Mouse (Mus musculus): ENCODE measurements at regions not wholly inside any gene's neighbourhood (a gene's known extent, or its start where the extent isn't known, plus 50 kb on each side); places are given as distances from the start of the nearest gene placed in this dataset.

DNA sequence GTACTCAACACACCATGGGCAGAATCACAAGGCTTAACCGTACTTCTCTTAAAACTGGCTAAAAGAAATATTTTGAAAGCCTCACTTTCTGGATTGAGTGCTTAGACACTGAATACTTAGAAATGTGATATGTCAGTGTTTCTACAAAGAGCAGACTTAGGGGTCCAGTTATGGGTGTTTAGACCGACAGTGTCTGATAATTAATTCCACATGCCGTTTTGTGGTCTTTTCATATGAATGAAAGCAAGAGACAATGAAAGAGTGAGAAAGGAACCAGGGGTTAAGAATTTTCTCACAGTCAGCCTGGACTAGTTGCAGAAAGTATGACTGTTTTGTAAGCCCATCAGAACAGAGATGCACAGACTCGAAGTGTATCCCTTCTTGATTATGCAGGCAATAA is 324.8 kb upstream of the Intu start:
- Histone ChIP-seq H3K27ac (ENCODE audit: insufficient read depth, low read length) (no peak overlapping the region), H3K36me3 (ENCODE audit: control insufficient read depth, insufficient read depth, low read length) (no peaks in the 10 kb centered on the region), H3K27me3 (ENCODE audit: control insufficient read depth, insufficient read depth, low read length) (no peaks in the 10 kb centered on the region), H3K4me1 (ENCODE audit: control insufficient read depth, insufficient read depth, insufficient read length) (no peaks in the 10 kb centered on the region), H3K4me3 (ENCODE audit: extremely low read depth, insufficient read depth, insufficient read length) (no peak overlapping the region)
- WGBS: 91% methylated on average over 4 of the region's 4 CpGs
- no peak for DNase-seq (ENCODE audit: low read depth in 1 of 2, low spot score in 2 of 2)
- TF ChIP-seq CTCF (IDR thresholded peaks at IDR 0.05; ENCODE audit: extremely low read depth, insufficient read depth, insufficient read length, insufficient replicate concordance) (no peak), POLR2A (IDR thresholded peaks at IDR 0.05; ENCODE audit: low read depth, low read length) (no peak)

DNA sequence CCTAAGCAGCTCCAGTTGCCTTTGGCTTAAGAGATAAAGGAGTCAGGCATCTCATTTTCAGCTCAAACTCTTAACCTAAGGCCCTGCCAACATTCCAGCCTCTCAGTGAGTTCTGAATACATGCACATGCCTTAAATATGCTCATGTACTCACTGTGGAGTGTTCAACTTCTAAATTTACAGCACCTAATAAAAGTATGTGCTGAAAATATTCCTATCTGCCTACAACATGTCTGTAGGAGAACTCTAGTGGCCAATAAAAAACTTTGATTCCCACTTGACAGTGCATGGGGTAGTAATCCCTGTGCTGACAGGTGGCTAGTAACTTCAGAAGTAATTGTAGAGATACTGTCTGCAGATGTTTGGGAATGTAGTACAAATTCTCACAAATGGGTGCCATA is 319.3 kb upstream of the Intu start:
- TF ChIP-seq POLR2A (IDR thresholded peaks at IDR 0.05; ENCODE audit: low read depth, low read length): no peak
- TF ChIP-seq CTCF (IDR thresholded peaks at IDR 0.05; ENCODE audit: extremely low read depth, insufficient read depth, insufficient read length, insufficient replicate concordance): no peak
- H3K27me3 ChIP-seq (ENCODE audit: control insufficient read depth, insufficient read depth, low read length): no peaks in the 10 kb centered on the region
- no peak overlapping the region for H3K27ac ChIP-seq (ENCODE audit: insufficient read depth, low read length)
- no peak overlapping the region for H3K4me3 ChIP-seq (ENCODE audit: extremely low read depth, insufficient read depth, insufficient read length)
- H3K36me3 ChIP-seq (ENCODE audit: control insufficient read depth, insufficient read depth, low read length): no peaks in the 10 kb centered on the region
- DNase-seq (ENCODE audit: low read depth in 1 of 2, low spot score in 2 of 2): no peak
- H3K4me1 ChIP-seq (ENCODE audit: control insufficient read depth, insufficient read depth, insufficient read length): no peaks in the 10 kb centered on the region

DNA sequence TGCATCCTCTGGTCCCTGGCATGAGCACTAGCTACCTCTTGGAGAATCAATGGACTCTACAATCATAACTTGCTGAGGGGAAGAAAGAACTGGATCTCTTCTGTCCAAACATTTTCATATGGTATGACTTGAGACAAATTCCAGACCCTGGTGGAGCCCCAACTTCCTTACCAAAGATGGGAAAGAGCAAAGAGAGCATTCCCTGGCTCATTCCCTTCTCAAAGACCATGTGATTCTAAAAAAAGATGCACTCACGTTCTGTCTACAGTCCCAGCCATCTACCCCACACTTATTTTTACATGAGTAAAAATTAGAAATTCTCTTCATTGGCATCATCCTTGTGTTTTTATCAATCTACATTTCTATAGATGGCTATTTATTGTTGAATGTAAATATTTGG is 304.3 kb upstream of the Intu start:
- no peaks in the 10 kb centered on the region for H3K36me3 ChIP-seq (ENCODE audit: control insufficient read depth, insufficient read depth, low read length)
- no peak for DNase-seq (ENCODE audit: low read depth in 1 of 2, low spot score in 2 of 2)
- no peak overlapping the region for H3K27ac ChIP-seq (ENCODE audit: insufficient read depth, low read length)
- H3K27me3 ChIP-seq (ENCODE audit: control insufficient read depth, insufficient read depth, low read length): no peaks in the 10 kb centered on the region
- WGBS: 74% methylated on average over 1 of the region's 1 CpGs
- no peaks in the 10 kb centered on the region for H3K4me1 ChIP-seq (ENCODE audit: control insufficient read depth, insufficient read depth, insufficient read length)
- TF ChIP-seq CTCF (IDR thresholded peaks at IDR 0.05; ENCODE audit: extremely low read depth, insufficient read depth, insufficient read length, insufficient replicate concordance): no peak
- TF ChIP-seq POLR2A (IDR thresholded peaks at IDR 0.05; ENCODE audit: low read depth, low read length): no peak
- H3K4me3 ChIP-seq (ENCODE audit: extremely low read depth, insufficient read depth, insufficient read length): no peak overlapping the region

- H3K27me3 ChIP-seq (ENCODE audit: control insufficient read depth, insufficient read depth, low read length): no peaks in the 10 kb centered on the region
- no peak for DNase-seq (ENCODE audit: low read depth in 1 of 2, low spot score in 2 of 2)
- H3K4me1 ChIP-seq (ENCODE audit: control insufficient read depth, insufficient read depth, insufficient read length): no peaks in the 10 kb centered on the region
- H3K36me3 ChIP-seq (ENCODE audit: control insufficient read depth, insufficient read depth, low read length): no peaks in the 10 kb centered on the region
- no peak overlapping the region for H3K27ac ChIP-seq (ENCODE audit: insufficient read depth, low read length)
- H3K4me3 ChIP-seq (ENCODE audit: extremely low read depth, insufficient read depth, insufficient read length): no peak overlapping the region
- TF ChIP-seq POLR2A (IDR thresholded peaks at IDR 0.05; ENCODE audit: low read depth, low read length): no peak
- no peak for TF ChIP-seq CTCF (IDR thresholded peaks at IDR 0.05; ENCODE audit: extremely low read depth, insufficient read depth, insufficient read length, insufficient replicate concordance)
- 86% methylated on average over 4 of the region's 4 CpGs for WGBS
Observed at GRCm38 (mm10) chr3:40243499-40244101, 287.5 kb upstream of the Intu start.

- DNase-seq (ENCODE audit: low read depth in 1 of 2, low spot score in 2 of 2): no peak
- H3K4me1 ChIP-seq (ENCODE audit: control insufficient read depth, insufficient read depth, insufficient read length): no peaks in the 10 kb centered on the region
- H3K4me3 ChIP-seq (ENCODE audit: extremely low read depth, insufficient read depth, insufficient read length): no peak overlapping the region
- no peaks in the 10 kb centered on the region for H3K27me3 ChIP-seq (ENCODE audit: control insufficient read depth, insufficient read depth, low read length)
- H3K36me3 ChIP-seq (ENCODE audit: control insufficient read depth, insufficient read depth, low read length): no peaks in the 10 kb centered on the region
- H3K27ac ChIP-seq (ENCODE audit: insufficient read depth, low read length): no peak overlapping the region
- WGBS: 73% methylated on average over 5 of the region's 5 CpGs
- TF ChIP-seq CTCF (IDR thresholded peaks at IDR 0.05; ENCODE audit: extremely low read depth, insufficient read depth, insufficient read length, insufficient replicate concordance) (no peak), POLR2A (IDR thresholded peaks at IDR 0.05; ENCODE audit: low read depth, low read length) (no peak)
Observed at GRCm38 (mm10) chr3:40254376-40254775, 276.7 kb upstream of the Intu start.

GRCm38 (mm10) chr3:40262536-40262935 is 268.6 kb upstream of the Intu start:
- TF ChIP-seq POLR2A (IDR thresholded peaks at IDR 0.05; ENCODE audit: low read depth, low read length): no peak
- no peak for TF ChIP-seq CTCF (IDR thresholded peaks at IDR 0.05; ENCODE audit: extremely low read depth, insufficient read depth, insufficient read length, insufficient replicate concordance)
- no peaks in the 10 kb centered on the region for H3K4me1 ChIP-seq (ENCODE audit: control insufficient read depth, insufficient read depth, insufficient read length)
- no peak overlapping the region for H3K4me3 ChIP-seq (ENCODE audit: extremely low read depth, insufficient read depth, insufficient read length)
- no peaks in the 10 kb centered on the region for H3K27me3 ChIP-seq (ENCODE audit: control insufficient read depth, insufficient read depth, low read length)
- H3K27ac ChIP-seq (ENCODE audit: insufficient read depth, low read length): no peak overlapping the region
- WGBS: 83% methylated on average over 7 of the region's 7 CpGs
- DNase-seq (ENCODE audit: low read depth in 1 of 2, low spot score in 2 of 2): no peak
- no peaks in the 10 kb centered on the region for H3K36me3 ChIP-seq (ENCODE audit: control insufficient read depth, insufficient read depth, low read length)

DNA sequence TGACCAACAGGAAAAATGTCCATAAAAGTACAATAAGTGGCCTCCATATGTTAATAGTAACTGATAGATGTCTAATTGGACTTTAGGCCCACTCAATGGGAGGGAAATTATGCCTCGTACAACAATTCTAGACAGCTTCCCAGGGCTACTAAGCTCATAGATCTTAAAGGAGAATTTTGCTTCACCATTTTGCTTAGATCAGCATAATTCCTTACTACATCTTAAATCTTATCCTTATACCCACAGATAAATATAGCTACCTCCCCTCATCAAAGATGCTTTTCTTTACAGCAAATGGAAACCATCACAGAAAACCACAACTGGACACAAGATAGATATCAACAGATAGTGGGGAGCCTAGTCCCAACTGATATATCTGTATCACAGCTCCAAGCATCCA is 263.6 kb upstream of the Intu start:
- no peak for DNase-seq (ENCODE audit: low read depth in 1 of 2, low spot score in 2 of 2)
- no peaks in the 10 kb centered on the region for H3K4me1 ChIP-seq (ENCODE audit: control insufficient read depth, insufficient read depth, insufficient read length)
- 85% methylated on average over 1 of the region's 1 CpGs for WGBS
- H3K4me3 ChIP-seq (ENCODE audit: extremely low read depth, insufficient read depth, insufficient read length): no peak overlapping the region
- TF ChIP-seq POLR2A (IDR thresholded peaks at IDR 0.05; ENCODE audit: low read depth, low read length) (no peak), CTCF (IDR thresholded peaks at IDR 0.05; ENCODE audit: extremely low read depth, insufficient read depth, insufficient read length, insufficient replicate concordance) (no peak)
- H3K36me3 ChIP-seq (ENCODE audit: control insufficient read depth, insufficient read depth, low read length): no peaks in the 10 kb centered on the region
- no peak overlapping the region for H3K27ac ChIP-seq (ENCODE audit: insufficient read depth, low read length)
- H3K27me3 ChIP-seq (ENCODE audit: control insufficient read depth, insufficient read depth, low read length): no peaks in the 10 kb centered on the region

Measured in spleen, adult 2 months (tissue).